Mouse (Mus musculus): Measurements from ENCODE around the gene Dis3l2.

The Dis3l2 gene

DNA sequence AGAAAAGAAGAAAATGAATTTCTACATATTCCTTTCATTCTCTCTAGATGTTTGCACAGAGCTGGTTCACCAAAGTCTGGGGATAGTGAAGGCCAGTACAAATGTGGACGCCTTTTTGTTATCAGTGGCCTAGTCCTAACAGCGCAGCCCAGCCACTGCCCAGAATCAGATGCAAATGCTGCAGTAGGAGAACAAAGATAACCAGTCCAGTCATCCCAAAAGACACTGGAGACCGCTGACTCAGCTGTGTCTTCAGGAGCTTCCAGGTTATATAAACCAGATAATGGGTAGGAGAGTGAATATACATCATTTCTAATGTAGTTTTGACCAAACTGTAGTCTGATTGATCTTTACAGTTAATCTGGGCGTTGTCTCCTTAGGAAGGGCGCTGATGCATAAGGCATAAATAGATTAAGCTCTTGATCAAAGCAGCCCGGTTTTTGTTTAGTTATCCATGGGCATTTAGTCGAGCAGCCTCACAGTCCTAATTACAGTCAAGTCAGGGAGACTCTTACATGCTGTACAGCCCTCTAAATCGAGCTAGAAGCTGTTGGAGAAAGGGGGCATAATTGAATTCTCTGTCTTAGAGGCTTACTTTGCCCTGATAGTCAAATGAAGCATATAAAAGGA is 212.9 kb downstream of the Dis3l2 start:
- no peak for DNase-seq (ENCODE audit: low spot score)

GRCm38 (mm10) chr1:86925776-86926175 is 222.2 kb downstream of the Dis3l2 start:
- DNase-seq (ENCODE audit: low spot score) = no peak

- no peak for DNase-seq (ENCODE audit: low spot score)
These were observed 228.2 kb downstream of the Dis3l2 start for GRCm38 (mm10) chr1:86931606-86932379.

DNA sequence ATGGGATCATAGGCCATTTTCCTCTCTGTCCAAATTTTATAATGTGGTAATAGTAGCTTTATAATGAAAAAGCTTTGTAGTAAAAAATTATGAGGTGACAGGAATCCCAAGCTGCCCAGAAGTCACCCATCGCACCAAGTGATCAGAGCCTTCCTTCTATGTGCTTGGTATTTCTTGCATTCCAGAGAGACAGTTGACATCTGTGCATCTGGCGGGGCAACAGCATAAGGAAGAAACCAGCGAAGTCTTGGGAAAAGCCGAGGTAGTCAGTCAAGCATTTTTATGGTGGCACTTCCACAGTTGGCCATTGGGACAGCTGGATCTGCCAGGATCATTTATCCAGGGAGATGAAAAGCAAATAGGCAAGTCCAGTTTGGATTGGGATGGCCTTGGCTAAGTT is 229.2 kb downstream of the Dis3l2 start:
- DNase-seq (ENCODE audit: low spot score) = no peak

DNA sequence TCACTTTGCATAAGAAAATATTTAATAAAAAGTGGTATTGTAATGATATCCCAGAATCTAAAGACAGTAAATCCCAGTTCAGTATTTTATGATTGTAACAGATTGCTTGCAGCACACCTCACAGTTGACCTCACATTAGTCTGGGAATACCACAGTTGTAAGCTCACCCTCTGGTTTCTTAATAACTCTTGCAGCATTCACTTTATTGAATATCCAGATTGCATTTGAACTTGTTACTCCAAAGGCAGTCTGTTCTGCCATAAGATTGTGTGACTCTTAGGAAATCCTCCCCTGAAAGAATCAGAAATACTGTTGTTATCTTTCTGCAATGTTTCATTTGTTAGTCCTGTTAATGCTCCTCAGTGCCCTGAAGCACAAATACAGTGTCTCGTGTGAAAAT is 230.0 kb downstream of the Dis3l2 start:
- DNase-seq (ENCODE audit: low spot score) = no peak

DNA sequence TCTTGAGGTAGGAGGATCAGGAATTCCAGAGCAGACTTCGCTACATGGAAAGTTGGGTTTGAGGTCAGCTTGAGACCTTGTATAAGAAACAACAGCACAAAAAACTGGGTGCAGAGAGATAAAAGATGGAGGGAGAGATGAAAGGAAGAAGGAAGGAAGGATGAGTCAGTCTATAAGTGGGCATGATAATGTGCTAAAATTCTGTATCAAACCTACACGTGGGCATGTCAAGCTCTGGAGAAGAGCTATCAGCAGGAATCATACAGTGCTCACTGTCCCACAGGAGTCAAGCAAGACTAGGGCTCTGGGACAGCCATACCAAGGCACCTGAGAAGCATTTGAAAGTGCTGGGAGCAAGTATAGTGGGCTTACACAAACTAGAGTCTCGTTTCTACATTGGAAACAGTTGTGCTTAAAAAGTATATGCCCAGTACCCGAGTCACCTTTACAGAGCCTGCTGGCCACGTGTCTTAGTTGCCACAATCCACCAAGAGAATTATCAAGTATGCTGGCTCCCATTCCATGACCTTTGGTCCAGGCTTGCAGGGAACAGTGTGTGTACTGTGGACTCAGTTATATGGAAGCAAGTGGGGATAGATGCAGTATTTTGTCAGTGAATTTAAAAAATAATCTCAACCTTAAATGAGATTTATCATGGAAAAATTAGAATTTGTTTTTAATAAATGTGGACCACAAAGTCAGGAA is 248.0 kb downstream of the Dis3l2 start:
- DNase-seq (ENCODE audit: low spot score) = no peak

GRCm38 (mm10) chr1:86955801-86956200 is 252.2 kb downstream of the Dis3l2 start:
- DNase-seq (ENCODE audit: low spot score) = no peak

DNA sequence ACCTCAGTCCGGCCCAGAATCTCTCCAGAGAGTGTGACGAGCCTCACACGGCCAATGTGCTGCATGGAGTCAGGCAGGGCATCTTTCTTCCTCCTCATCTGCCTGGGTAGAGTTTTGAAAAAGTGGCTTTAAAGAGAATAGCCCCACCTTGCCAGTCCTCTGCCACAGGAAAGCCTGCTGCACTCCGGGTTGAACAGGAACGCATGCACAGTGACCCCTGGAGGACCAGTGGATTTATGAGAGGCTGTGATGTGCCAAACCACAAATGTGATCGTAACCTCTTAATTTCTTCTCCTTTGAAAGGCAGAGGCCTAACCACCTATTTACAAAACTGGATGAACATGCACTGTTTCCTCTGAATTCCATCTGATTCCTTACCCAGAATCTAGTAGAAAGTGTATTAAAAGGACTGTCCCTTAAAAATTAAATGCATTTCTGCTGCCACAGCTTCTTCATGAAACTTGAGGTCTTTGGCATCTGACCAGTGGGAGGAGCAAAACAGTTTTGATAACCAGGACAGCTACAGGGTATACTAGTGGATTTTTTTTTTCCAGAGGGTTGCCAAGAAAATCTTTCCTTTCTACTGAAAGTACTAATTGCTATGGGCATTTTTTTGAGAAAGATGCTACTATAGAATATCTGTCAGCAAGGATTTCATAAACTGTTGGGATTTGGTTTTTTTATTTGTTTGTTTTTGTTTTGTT is 264.8 kb downstream of the Dis3l2 start:
- DNase-seq (ENCODE audit: low spot score) = peak; percentile 42

- DNase-seq (ENCODE audit: low spot score) = no peak
These were observed 265.6 kb downstream of the Dis3l2 start for GRCm38 (mm10) chr1:86969173-86969725.

GRCm38 (mm10) chr1:86972693-86973092 is 269.1 kb downstream of the Dis3l2 start:
- no peak for DNase-seq (ENCODE audit: low spot score)

GRCm38 (mm10) chr1:86977018-86977417 is 273.4 kb downstream of the Dis3l2 start:
- DNase-seq (ENCODE audit: low spot score) = no peak

GRCm38 (mm10) chr1:86986372-86986771 is 282.8 kb downstream of the Dis3l2 start:
- no peak for DNase-seq (ENCODE audit: low spot score)

DNA sequence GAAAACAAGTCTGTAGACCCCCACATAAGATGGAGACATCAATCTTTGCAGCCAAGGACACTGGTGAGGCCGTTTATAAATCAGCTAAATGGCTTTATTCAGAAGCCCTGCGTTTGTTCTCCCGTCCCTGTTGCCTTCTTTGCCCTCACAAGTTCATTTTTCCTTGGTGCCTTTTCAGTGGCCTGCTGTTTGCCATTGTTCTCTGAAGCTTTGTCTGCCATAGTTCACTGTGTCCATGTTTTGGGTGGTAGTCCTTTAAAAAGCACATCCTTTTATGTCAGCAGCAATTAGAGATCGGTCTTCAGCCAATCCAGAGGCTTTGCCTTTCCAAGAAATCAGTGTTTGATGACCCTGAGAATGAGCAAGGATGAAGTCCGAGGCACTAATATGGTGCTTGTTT is 289.2 kb downstream of the Dis3l2 start:
- DNase-seq (ENCODE audit: low spot score) = no peak

GRCm38 (mm10) chr1:86994023-86994422 is 290.4 kb downstream of the Dis3l2 start:
- DNase-seq (ENCODE audit: low spot score) = no peak

GRCm38 (mm10) chr1:86998051-86998450 is 294.4 kb downstream of the Dis3l2 start:
- DNase-seq (ENCODE audit: low spot score) = no peak

- no peak for DNase-seq (ENCODE audit: low spot score)
These were observed 297.8 kb downstream of the Dis3l2 start for GRCm38 (mm10) chr1:87001365-87001764.

GRCm38 (mm10) chr1:87002545-87003168 is 299.0 kb downstream of the Dis3l2 start:
- no peak for DNase-seq (ENCODE audit: low spot score)

GRCm38 (mm10) chr1:87003169-87003552 is 299.6 kb downstream of the Dis3l2 start:
- no peak for DNase-seq (ENCODE audit: low spot score)

DNA sequence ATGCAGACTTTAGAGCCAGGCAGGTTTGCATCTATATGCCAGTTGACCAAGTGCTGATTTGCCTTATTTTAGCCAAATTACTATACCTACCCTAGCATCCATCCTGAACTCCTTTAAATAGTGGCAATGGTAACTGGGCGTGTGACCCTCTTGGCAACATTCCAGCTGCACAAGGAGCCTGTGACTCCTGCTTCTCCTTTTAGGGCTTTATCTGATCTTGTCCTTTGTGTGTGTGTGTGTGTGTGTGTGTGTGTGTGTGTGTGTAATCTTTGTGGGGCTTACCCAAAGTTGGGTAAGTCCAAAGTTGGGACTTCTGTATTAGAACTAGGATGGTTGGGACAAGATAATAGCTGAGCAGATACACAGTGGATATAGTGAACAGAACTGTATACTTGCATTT is 302.8 kb downstream of the Dis3l2 start:
- no peak for DNase-seq (ENCODE audit: low spot score)

DNA sequence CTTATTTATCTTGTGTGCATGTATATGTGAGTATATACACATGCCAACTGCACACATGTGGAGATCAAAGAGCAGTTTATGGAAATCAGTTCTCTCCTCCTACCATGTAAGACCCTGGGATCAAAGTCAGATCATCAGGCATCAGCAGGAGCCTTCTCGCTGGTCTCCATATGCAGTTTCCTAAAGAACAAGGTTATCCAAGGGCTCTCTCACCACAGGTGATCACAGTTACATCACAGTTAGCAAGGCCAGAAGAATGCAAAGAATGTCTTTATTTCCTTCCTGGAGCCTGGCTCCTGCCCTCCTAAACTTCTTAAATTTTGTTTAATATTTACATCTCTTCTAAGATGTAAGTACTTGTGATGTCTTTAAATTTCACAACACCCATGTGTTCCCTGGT is 304.6 kb downstream of the Dis3l2 start:
- no peak for DNase-seq (ENCODE audit: low spot score)

GRCm38 (mm10) chr1:87009156-87009555 is 305.5 kb downstream of the Dis3l2 start:
- no peak for DNase-seq (ENCODE audit: low spot score)

Data from MN1 (cell line).